Mouse (Mus musculus): ENCODE data around the gene Myh6.

The Myh6 gene

GRCm38 (mm10) chr14:54966320-54966977 is at the start of gene Myh6:
Gene Myh6 (minus strand): TSS chr14:54966927.
- DNase-seq: no peak

GRCm38 (mm10) chr14:55015767-55016111 is 49.0 kb upstream of the Myh6 start:
- DNase-seq: peak; percentile 53 to 59

GRCm38 (mm10) chr14:55014991-55015766 is 48.5 kb upstream of the Myh6 start, which contains the start of gene Ngdn:
Gene Ngdn (plus strand): TSS chr14:55015454.
- DNase-seq: peak; percentile 99

- no peak for DNase-seq
Observed at GRCm38 (mm10) chr14:55014591-55014990, 47.9 kb upstream of the Myh6 start.

GRCm38 (mm10) chr14:55011116-55011515 is 44.4 kb upstream of the Myh6 start:
- peak; percentile 49 for DNase-seq

- DNase-seq: no peak
Observed at GRCm38 (mm10) chr14:55008417-55008816, 41.7 kb upstream of the Myh6 start.

- no peak for DNase-seq
Observed at GRCm38 (mm10) chr14:55007120-55007908, 40.6 kb upstream of the Myh6 start.

GRCm38 (mm10) chr14:55006541-55006940 is 39.8 kb upstream of the Myh6 start:
- no peak for DNase-seq

GRCm38 (mm10) chr14:55005967-55006366 is 39.2 kb upstream of the Myh6 start:
- DNase-seq: peak; percentile 61 to 76

- no peak for DNase-seq
Observed at GRCm38 (mm10) chr14:55005506-55005905, 38.8 kb upstream of the Myh6 start.

GRCm38 (mm10) chr14:55003878-55004855 is 37.4 kb upstream of the Myh6 start:
- peak; percentile 37 to 46 for DNase-seq

GRCm38 (mm10) chr14:55002687-55003120 is 36.0 kb upstream of the Myh6 start:
- no peak for DNase-seq

GRCm38 (mm10) chr14:55001938-55002686 is 35.4 kb upstream of the Myh6 start:
- DNase-seq: no peak

GRCm38 (mm10) chr14:55001446-55001845 is 34.7 kb upstream of the Myh6 start:
- DNase-seq: no peak

GRCm38 (mm10) chr14:55000814-55001213 is 34.1 kb upstream of the Myh6 start:
- no peak for DNase-seq

- DNase-seq: peak in 1 of 2 experiments; percentile 22
Observed at GRCm38 (mm10) chr14:54999868-55000267, 33.1 kb upstream of the Myh6 start.

- DNase-seq: no peak
Observed at GRCm38 (mm10) chr14:54998680-54999079, 32.0 kb upstream of the Myh6 start.

- no peak for DNase-seq
Observed at GRCm38 (mm10) chr14:54997297-54997696, 30.6 kb upstream of the Myh6 start.

GRCm38 (mm10) chr14:54996793-54997192 is 30.1 kb upstream of the Myh6 start:
- no peak for DNase-seq

GRCm38 (mm10) chr14:54995457-54996138 is 28.9 kb upstream of the Myh6 start:
- DNase-seq: peak; percentile 34 to 41

GRCm38 (mm10) chr14:54994869-54995186 is 28.1 kb upstream of the Myh6 start:
- DNase-seq: no peak
